Mouse (Mus musculus): ENCODE measurements around the gene Snrnp48. TPM values are rescaled to one million over a fixed set of nuclear protein-coding genes. Genes with fewer than 3 reads are reported as not detected.

Gene Snrnp48
- 38.3 TPM for polyA plus RNA-seq (2021)

GRCm38 (mm10) chr13:38204702-38205482 lies at the start of gene Snrnp48:
Gene Snrnp48, plus strand, starts transcription at chr13:38204938.
- no peak for TF ChIP-seq CTCF (IDR thresholded peaks at IDR 0.05)
- CTCF ChIA-PET = interaction anchor here (0.6 to 1.1 kb wide), 2 partner anchors 8 to 72 kb away, joined by 3 read pairs; no protein-coding TSS in a partner anchor
- in situ Hi-C loops (cut with MboI; ENCODE audit: low pct_unique_long_range_greater_than_20kb) = loop anchor here (25.0 kb wide), 1 partner anchor 382 kb away; no protein-coding TSS in a partner anchor
- DNase-seq (ENCODE audit: low read depth, low spot score) = peak; percentile 31
- ATAC-seq = peak; percentile 98
- no peaks in the 10 kb centered on the region for H3K27me3 ChIP-seq
- POLR2A ChIA-PET = interaction anchor here (0.5 to 0.9 kb wide), 2 partner anchors 381 to 776 kb away, joined by 3 to 4 read pairs; no protein-coding TSS in a partner anchor

GRCm38 (mm10) chr13:38155523-38155922 lies 49.2 kb upstream of the Snrnp48 start:
- in situ Hi-C loops (cut with MboI; ENCODE audit: low pct_unique_long_range_greater_than_20kb) = no loop called here
- DNase-seq (ENCODE audit: low read depth, low spot score) (no peak), ATAC-seq (no peak)
- H3K27me3 ChIP-seq = peaks cover 4% of the 10 kb centered on the region
- ChIA-PET POLR2A (no interaction called here), CTCF (no interaction called here)
- no peak for TF ChIP-seq CTCF (IDR thresholded peaks at IDR 0.05)

GRCm38 (mm10) chr13:38157635-38158034 lies 47.1 kb upstream of the Snrnp48 start:
- TF ChIP-seq CTCF (IDR thresholded peaks at IDR 0.05) = no peak
- in situ Hi-C loops (cut with MboI; ENCODE audit: low pct_unique_long_range_greater_than_20kb) = no loop called here

GRCm38 (mm10) chr13:38162002-38162401 lies 42.7 kb upstream of the Snrnp48 start:
- ATAC-seq = no peak
- CTCF ChIA-PET = no interaction called here
- no peaks in the 10 kb centered on the region for H3K27me3 ChIP-seq
- in situ Hi-C loops (cut with MboI; ENCODE audit: low pct_unique_long_range_greater_than_20kb) = no loop called here
- no peak for TF ChIP-seq CTCF (IDR thresholded peaks at IDR 0.05)
- POLR2A ChIA-PET = interaction anchor here (0.7 kb wide), 1 partner anchor 46 kb away, joined by 3 read pairs; no protein-coding TSS in a partner anchor
- DNase-seq (ENCODE audit: low read depth, low spot score) = no peak

More at GRCm38 (mm10) chr13:38157635-38158034, 47.1 kb upstream of the Snrnp48 start:
- POLR2A ChIA-PET = no interaction called here
- DNase-seq (ENCODE audit: low read depth, low spot score) (no peak), ATAC-seq (no peak)
- CTCF ChIA-PET = no interaction called here
- peaks cover 2% of the 10 kb centered on the region for H3K27me3 ChIP-seq

GRCm38 (mm10) chr13:38162668-38163067 lies 42.1 kb upstream of the Snrnp48 start:
- in situ Hi-C loops (cut with MboI; ENCODE audit: low pct_unique_long_range_greater_than_20kb) = no loop called here
- ATAC-seq (no peak), DNase-seq (ENCODE audit: low read depth, low spot score) (no peak)
- ChIA-PET CTCF (no interaction called here), POLR2A (interaction anchor here (0.7 kb wide), 1 partner anchor 46 kb away, joined by 3 read pairs; no protein-coding TSS in a partner anchor)
- H3K27me3 ChIP-seq = no peaks in the 10 kb centered on the region
- TF ChIP-seq CTCF (IDR thresholded peaks at IDR 0.05) = no peak

GRCm38 (mm10) chr13:38164932-38165331 lies 39.8 kb upstream of the Snrnp48 start:
- ATAC-seq = no peak
- in situ Hi-C loops (cut with MboI; ENCODE audit: low pct_unique_long_range_greater_than_20kb) = no loop called here
- CTCF ChIA-PET = no interaction called here
- POLR2A ChIA-PET = no interaction called here
- no peaks in the 10 kb centered on the region for H3K27me3 ChIP-seq
- TF ChIP-seq CTCF (IDR thresholded peaks at IDR 0.05) = no peak
- DNase-seq (ENCODE audit: low read depth, low spot score) = no peak

- TF ChIP-seq CTCF (IDR thresholded peaks at IDR 0.05) = no peak
- in situ Hi-C loops (cut with MboI; ENCODE audit: low pct_unique_long_range_greater_than_20kb) = no loop called here
- CTCF ChIA-PET = no interaction called here
- H3K27me3 ChIP-seq = no peaks in the 10 kb centered on the region
- no peak for DNase-seq (ENCODE audit: low read depth, low spot score)
- no peak for ATAC-seq
- POLR2A ChIA-PET = no interaction called here
These were observed 37.7 kb upstream of the Snrnp48 start for GRCm38 (mm10) chr13:38167056-38167455.

- no peak for TF ChIP-seq CTCF (IDR thresholded peaks at IDR 0.05)
- ATAC-seq (no peak), DNase-seq (ENCODE audit: low read depth, low spot score) (no peak)
- peaks cover 6% of the 10 kb centered on the region for H3K27me3 ChIP-seq
- ChIA-PET CTCF (no interaction called here), POLR2A (no interaction called here)
- in situ Hi-C loops (cut with MboI; ENCODE audit: low pct_unique_long_range_greater_than_20kb) = no loop called here
These were observed 34.0 kb upstream of the Snrnp48 start for GRCm38 (mm10) chr13:38170707-38171144.

GRCm38 (mm10) chr13:38193406-38193805 lies 11.3 kb upstream of the Snrnp48 start:
- TF ChIP-seq CTCF (IDR thresholded peaks at IDR 0.05) = no peak
- no peak for ATAC-seq

GRCm38 (mm10) chr13:38201413-38201812 lies 3.3 kb upstream of the Snrnp48 start:
- ChIA-PET CTCF (no interaction called here), POLR2A (interaction anchor here (1.1 kb wide), 1 partner anchor 14 kb away, joined by 3 read pairs; no protein-coding TSS in a partner anchor)
- DNase-seq (ENCODE audit: low read depth, low spot score) (no peak), ATAC-seq (no peak)
- TF ChIP-seq CTCF (IDR thresholded peaks at IDR 0.05) = no peak
- H3K27me3 ChIP-seq = peaks cover 7% of the 10 kb centered on the region
- in situ Hi-C loops (cut with MboI; ENCODE audit: low pct_unique_long_range_greater_than_20kb) = loop anchor here (25.0 kb wide), 1 partner anchor 386 kb away; no protein-coding TSS in a partner anchor

More at GRCm38 (mm10) chr13:38193406-38193805, 11.3 kb upstream of the Snrnp48 start:
- ChIA-PET CTCF (no interaction called here), POLR2A (no interaction called here)
- peaks cover 13% of the 10 kb centered on the region for H3K27me3 ChIP-seq
- in situ Hi-C loops (cut with MboI; ENCODE audit: low pct_unique_long_range_greater_than_20kb) = loop anchor here (25.0 kb wide), 1 partner anchor 756 kb away; no protein-coding TSS in a partner anchor
- no peak for DNase-seq (ENCODE audit: low read depth, low spot score)

GRCm38 (mm10) chr13:38204171-38204570 lies 567 bp upstream of the Snrnp48 start:
- CTCF ChIA-PET = interaction anchor here (1.1 kb wide), 1 partner anchor 9 kb away, joined by 3 read pairs; no protein-coding TSS in a partner anchor
- in situ Hi-C loops (cut with MboI; ENCODE audit: low pct_unique_long_range_greater_than_20kb) = loop anchor here (25.0 kb wide), 1 partner anchor 383 kb away; no protein-coding TSS in a partner anchor
- H3K27me3 ChIP-seq = no peaks in the 10 kb centered on the region
- ATAC-seq (no peak), DNase-seq (ENCODE audit: low read depth, low spot score) (no peak)
- POLR2A ChIA-PET = no interaction called here
- no peak for TF ChIP-seq CTCF (IDR thresholded peaks at IDR 0.05)

All from Patski (cell line).